Mouse (Mus musculus): ENCODE measurements around the gene Vmn1r89. TPM values are rescaled to one million over a fixed set of nuclear protein-coding genes. Genes with fewer than 3 reads are reported as not detected.

The Vmn1r89 gene
- not detected in 2 replicates for total RNA-seq (2014; rRNA removed; ENCODE audit: low replicate concordance)
- polyA plus RNA-seq (2015; fragmentation: Nextera tagmentation; extraction: Ambion mirVana) = not detected in 2 replicates

DNA sequence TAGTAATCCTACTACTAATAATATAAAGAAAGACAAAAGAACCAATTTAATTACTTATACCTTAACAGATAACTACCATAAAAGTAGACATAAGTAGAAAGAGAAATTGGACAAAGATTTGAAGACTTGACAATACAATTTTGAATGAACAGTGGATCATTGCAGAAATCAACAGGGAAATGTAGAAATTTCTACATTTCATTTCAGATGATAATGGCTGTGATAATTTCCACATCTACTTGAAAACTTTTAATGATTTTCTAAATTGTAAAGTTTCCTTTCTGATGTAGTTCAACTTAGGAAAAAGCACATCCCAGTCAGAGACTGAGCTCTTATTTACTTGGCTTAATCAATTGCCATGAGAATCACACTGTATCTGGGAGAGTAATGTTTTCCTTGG, at the start of gene Vmn1r89:
Gene Vmn1r89 (plus strand): TSS at position 301 of the 400 bp plus-strand sequence.
- H3K9me3 ChIP-seq (replicated peaks; ENCODE audit: control insufficient read depth, low read length) = no peaks in the 10 kb centered on the region
- H3K4me1 ChIP-seq (ENCODE audit: control insufficient read depth, insufficient read depth) = no peaks in the 10 kb centered on the region
- ATAC-seq (ENCODE audit: insufficient read depth, low read depth) (no peak), DNase-seq (ENCODE audit: low spot score) (no peak)
- no peak within 1 kb of the TSS for H3K4me2 ChIP-seq (ENCODE audit: low read depth, low read length)
- no peaks in the 10 kb centered on the region for H3K36me3 ChIP-seq (replicated peaks; ENCODE audit: control insufficient read depth, insufficient read depth, low read length)
- no peak within 1 kb of the TSS for H3K9ac ChIP-seq (replicated peaks; ENCODE audit: low read depth, low read length)
- H3K27ac ChIP-seq (ENCODE audit: low read depth) = no peak within 1 kb of the TSS
- no peak within 1 kb of the TSS for H3K4me3 ChIP-seq (ENCODE audit: low read depth, low read length)
- no peak for TF ChIP-seq EP300 (IDR thresholded peaks at IDR 0.05; ENCODE audit: low read depth)
- TF ChIP-seq CTCF (IDR thresholded peaks at IDR 0.05; ENCODE audit: low read depth) = no peak
- H3K27me3 ChIP-seq (ENCODE audit: control insufficient read depth, insufficient read depth, low read length) = no peaks in the 10 kb centered on the region

GRCm38 (mm10) chr7:13260746-13261700, 48.2 kb downstream of the Vmn1r89 start:
- Histone ChIP-seq H3K4me1 (ENCODE audit: control insufficient read depth, insufficient read depth) (no peaks in the 10 kb centered on the region), H3K27me3 (ENCODE audit: control insufficient read depth, insufficient read depth, low read length) (no peaks in the 10 kb centered on the region), H3K9me3 (replicated peaks; ENCODE audit: control insufficient read depth, low read length) (no peaks in the 10 kb centered on the region), H3K4me2 (ENCODE audit: low read depth, low read length) (peak overlapping the region; percentile 34), H3K36me3 (replicated peaks; ENCODE audit: control insufficient read depth, insufficient read depth, low read length) (no peaks in the 10 kb centered on the region), H3K27ac (ENCODE audit: low read depth) (no peak overlapping the region), H3K9ac (replicated peaks; ENCODE audit: low read depth, low read length) (no peak overlapping the region), H3K4me3 (ENCODE audit: low read depth, low read length) (no peak overlapping the region)
- TF ChIP-seq EP300 (IDR thresholded peaks at IDR 0.05; ENCODE audit: low read depth) (no peak), CTCF (IDR thresholded peaks at IDR 0.05; ENCODE audit: low read depth) (no peak)
- ATAC-seq (ENCODE audit: insufficient read depth, low read depth) (no peak), DNase-seq (ENCODE audit: low spot score) (no peak)
- 37% methylated on average over 50 of the region's 50 CpGs for WGBS

DNA sequence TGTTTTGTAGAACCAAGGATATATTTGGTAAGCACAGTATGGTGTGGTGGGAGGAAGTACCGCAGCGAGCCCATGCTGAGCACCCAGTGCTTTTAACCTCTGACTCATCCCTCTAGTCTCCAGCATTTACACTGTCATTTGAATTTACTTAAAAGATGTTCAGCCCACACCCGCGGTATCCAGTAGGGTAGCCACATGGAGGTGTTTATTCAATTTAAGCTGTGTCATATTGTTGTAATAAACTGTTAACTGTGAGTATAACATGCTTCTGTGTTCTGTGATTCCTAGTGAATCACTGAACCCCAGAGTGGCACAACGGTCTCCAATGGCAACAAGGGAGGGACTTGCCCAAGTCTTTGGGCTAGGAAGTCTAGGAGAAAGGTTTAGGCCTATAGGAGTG, 51.0 kb downstream of the Vmn1r89 start:
- no peak overlapping the region for H3K4me3 ChIP-seq (ENCODE audit: low read depth, low read length)
- no peaks in the 10 kb centered on the region for H3K9me3 ChIP-seq (replicated peaks; ENCODE audit: control insufficient read depth, low read length)
- 75% methylated on average over 5 of the region's 5 CpGs for WGBS
- no peak for DNase-seq (ENCODE audit: low spot score)
- no peaks in the 10 kb centered on the region for H3K4me1 ChIP-seq (ENCODE audit: control insufficient read depth, insufficient read depth)
- H3K4me2 ChIP-seq (ENCODE audit: low read depth, low read length) = no peak overlapping the region
- no peak for ATAC-seq (ENCODE audit: insufficient read depth, low read depth)
- H3K36me3 ChIP-seq (replicated peaks; ENCODE audit: control insufficient read depth, insufficient read depth, low read length) = no peaks in the 10 kb centered on the region
- no peak overlapping the region for H3K9ac ChIP-seq (replicated peaks; ENCODE audit: low read depth, low read length)
- TF ChIP-seq EP300 (IDR thresholded peaks at IDR 0.05; ENCODE audit: low read depth) (no peak), CTCF (IDR thresholded peaks at IDR 0.05; ENCODE audit: low read depth) (no peak)
- H3K27me3 ChIP-seq (ENCODE audit: control insufficient read depth, insufficient read depth, low read length) = no peaks in the 10 kb centered on the region
- no peak overlapping the region for H3K27ac ChIP-seq (ENCODE audit: low read depth)

DNA sequence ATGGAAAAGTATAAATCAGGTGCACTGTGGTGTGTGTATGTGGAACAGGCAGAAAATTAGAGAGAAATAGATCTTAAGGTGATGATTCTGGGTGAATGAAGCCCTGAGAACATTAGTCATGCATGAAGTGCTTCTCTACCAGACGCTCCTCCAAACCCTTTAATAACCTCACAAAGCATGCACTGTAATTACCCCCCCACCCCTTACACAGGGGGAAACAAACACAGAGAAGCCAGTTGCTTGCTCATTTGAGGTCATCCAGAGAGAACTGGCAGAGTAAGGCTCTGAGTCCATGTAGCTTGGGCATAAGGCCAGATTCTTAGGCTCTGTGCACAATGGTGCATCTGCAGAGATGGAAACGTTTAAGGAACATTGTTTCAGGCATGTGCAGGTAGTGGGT, 51.6 kb downstream of the Vmn1r89 start:
- Histone ChIP-seq H3K4me1 (ENCODE audit: control insufficient read depth, insufficient read depth) (no peaks in the 10 kb centered on the region), H3K4me2 (ENCODE audit: low read depth, low read length) (no peak overlapping the region), H3K4me3 (ENCODE audit: low read depth, low read length) (no peak overlapping the region), H3K36me3 (replicated peaks; ENCODE audit: control insufficient read depth, insufficient read depth, low read length) (no peaks in the 10 kb centered on the region), H3K27ac (ENCODE audit: low read depth) (no peak overlapping the region), H3K27me3 (ENCODE audit: control insufficient read depth, insufficient read depth, low read length) (no peaks in the 10 kb centered on the region), H3K9me3 (replicated peaks; ENCODE audit: control insufficient read depth, low read length) (no peaks in the 10 kb centered on the region), H3K9ac (replicated peaks; ENCODE audit: low read depth, low read length) (no peak overlapping the region)
- DNase-seq (ENCODE audit: low spot score) = no peak
- WGBS = 69% methylated on average over 2 of the region's 2 CpGs
- ATAC-seq (ENCODE audit: insufficient read depth, low read depth) = no peak
- no peak for TF ChIP-seq CTCF (IDR thresholded peaks at IDR 0.05; ENCODE audit: low read depth)
- TF ChIP-seq EP300 (IDR thresholded peaks at IDR 0.05; ENCODE audit: low read depth) = no peak

DNA sequence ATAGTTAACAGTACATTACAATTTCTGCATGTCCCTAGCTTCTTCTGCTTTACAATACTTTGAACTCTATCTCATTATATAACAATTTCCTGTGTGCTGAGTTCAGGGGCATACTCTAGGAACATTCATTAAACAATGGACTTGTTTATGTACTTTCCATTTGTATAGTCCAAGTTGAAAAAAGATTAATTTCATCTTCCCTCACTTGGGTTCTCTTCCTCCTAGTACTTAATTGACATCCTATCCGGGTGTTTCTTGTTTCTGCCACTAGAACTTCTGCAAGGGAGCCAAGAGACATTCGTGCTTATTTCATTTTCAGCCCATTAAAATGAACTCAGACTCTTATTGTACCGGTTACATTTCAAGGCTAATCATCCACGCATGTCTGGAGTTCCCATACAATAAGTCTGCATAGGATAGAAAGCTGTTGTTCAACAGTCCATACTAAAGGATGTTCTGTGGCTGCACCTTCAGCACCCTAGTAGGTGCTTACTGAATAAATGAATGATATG, 56.0 kb downstream of the Vmn1r89 start:
- Histone ChIP-seq H3K27ac (ENCODE audit: low read depth) (no peak overlapping the region), H3K9me3 (replicated peaks; ENCODE audit: control insufficient read depth, low read length) (no peaks in the 10 kb centered on the region), H3K4me1 (ENCODE audit: control insufficient read depth, insufficient read depth) (no peaks in the 10 kb centered on the region), H3K9ac (replicated peaks; ENCODE audit: low read depth, low read length) (no peak overlapping the region), H3K4me3 (ENCODE audit: low read depth, low read length) (no peak overlapping the region), H3K36me3 (replicated peaks; ENCODE audit: control insufficient read depth, insufficient read depth, low read length) (0 out of 2 replicates have a peak, but pooled peaks cover under 1% of the 10 kb centered on the region), H3K4me2 (ENCODE audit: low read depth, low read length) (no peak overlapping the region), H3K27me3 (ENCODE audit: control insufficient read depth, insufficient read depth, low read length) (no peaks in the 10 kb centered on the region)
- TF ChIP-seq CTCF (IDR thresholded peaks at IDR 0.05; ENCODE audit: low read depth) = no peak
- TF ChIP-seq EP300 (IDR thresholded peaks at IDR 0.05; ENCODE audit: low read depth) = no peak
- ATAC-seq (ENCODE audit: insufficient read depth, low read depth) = no peak
- 89% methylated on average over 4 of the region's 4 CpGs for WGBS
- DNase-seq (ENCODE audit: low spot score) = no peak

Data from heart, postnatal 0 days (tissue).